Mouse (Mus musculus) midbrain, embryonic 12.5 days (tissue): Measurements from ENCODE around the gene Wif1. TPM values are rescaled to one million over a fixed set of nuclear protein-coding genes. Genes with fewer than 3 reads are reported as not detected.
A peak's percentile ranks its signal among the peaks of the same experiment; 100 is the strongest.

Experiments used
- ATAC-seq: fragments of 200-750 bp; cut with Nextera tagmentation; 2 replicates; pipeline ENCODE4 v1.8.0; 2017; ENCODE audit warnings: low read depth, moderate TSS enrichment, moderate library complexity; ENCODE audit not compliant: low FRiP score
- H3K27ac ChIP-seq: fragments of 300-500 bp; sonication (generic); replicated peaks from 2 replicates; pipeline ENCODE4 v1.5.1; 2016; ENCODE audit warnings: mild to moderate bottlenecking
- H3K27me3 ChIP-seq: fragments of 300-500 bp; sonication (generic); 2 replicates; pipeline ENCODE4 v1.6.1; 2016; ENCODE audit warnings: mild to moderate bottlenecking
- H3K36me3 ChIP-seq: fragments of 300-500 bp; sonication (generic); 2 replicates; pipeline ENCODE4 v1.6.1; 2016
- H3K4me1 ChIP-seq: fragments of 300-500 bp; sonication (generic); 2 replicates; pipeline ENCODE4 v1.6.1; 2016
- H3K4me2 ChIP-seq: fragments of 300-500 bp; sonication (generic); replicated peaks from 2 replicates; pipeline ENCODE4 v1.6.1; 2016; ENCODE audit warnings: mild to moderate bottlenecking, moderate library complexity
- H3K4me3 ChIP-seq: fragments of 300-500 bp; sonication (generic); 2 replicates; pipeline ENCODE4 v1.5.1; 2016; ENCODE audit warnings: mild to moderate bottlenecking
- H3K9ac ChIP-seq: fragments of 300-500 bp; sonication (generic); replicated peaks from 2 replicates; pipeline ENCODE4 v1.6.1; 2016; ENCODE audit warnings: mild to moderate bottlenecking, moderate library complexity
- H3K9me3 ChIP-seq: fragments of 300-500 bp; sonication (generic); 2 replicates; pipeline ENCODE4 v1.6.1; 2016; ENCODE audit warnings: mild to moderate bottlenecking
- WGBS: fragments of 180-500 bp; shearing (Covaris S2); methylation state at CpG from one replicate; pipeline ENCODE4 v1.1.7; 2016; 5-methylcytosine and 5-hydroxymethylcytosine counted together
- polyA plus RNA-seq: library from polyadenylated mRNA; unstranded; fragments of >200 nt; fragmentation: Nextera tagmentation; extraction: Ambion mirVana; gene quantifications from 2 replicates; pipeline ENCODE4 v1.2.1, GENCODE M21; 2016

The Wif1 gene
- polyA plus RNA-seq, 1 experiment from 2014 or later: 8.2 TPM

DNA sequence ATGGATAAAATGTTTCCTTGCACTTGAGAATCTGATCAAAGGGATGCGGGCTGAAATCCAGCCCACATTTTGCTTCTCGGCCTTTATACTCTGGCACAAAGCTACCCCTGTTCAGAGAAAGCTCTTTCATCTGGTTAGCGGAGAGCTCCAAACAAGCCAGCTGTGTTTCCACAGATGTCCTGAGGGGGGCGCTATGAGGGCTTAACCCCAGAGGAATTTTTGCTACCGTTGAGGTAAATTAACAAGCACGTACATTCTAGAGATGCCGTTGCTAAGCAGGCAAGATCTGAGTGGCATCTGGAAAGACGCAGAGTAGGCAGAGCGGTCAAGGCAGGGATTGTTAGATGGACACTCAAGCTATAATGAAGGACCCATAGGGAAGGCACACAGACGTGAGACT, 13.7 kb downstream of the Wif1 start:
- no peak for ATAC-seq
- no peaks in the 10 kb centered on the region for H3K27me3 ChIP-seq
- 77% methylated on average over 10 of the region's 10 CpGs for WGBS

GRCm38 (mm10) chr10:121052076-121052475, 18.3 kb downstream of the Wif1 start:
- WGBS: 93% methylated on average over 6 of the region's 6 CpGs
- Histone ChIP-seq H3K27ac (no peak overlapping the region), H3K4me3 (no peak overlapping the region), H3K36me3 (no peaks in the 10 kb centered on the region), H3K4me2 (no peak overlapping the region), H3K4me1 (peaks cover 19% of the 10 kb centered on the region), H3K9ac (no peak overlapping the region), H3K9me3 (no peaks in the 10 kb centered on the region), H3K27me3 (no peaks in the 10 kb centered on the region)
- ATAC-seq: no peak

More for the DNA sequence above, 13.7 kb downstream of the Wif1 start:
- Histone ChIP-seq H3K9me3 (no peaks in the 10 kb centered on the region), H3K9ac (no peak overlapping the region), H3K4me3 (no peak overlapping the region), H3K27ac (no peak overlapping the region), H3K4me1 (no peaks in the 10 kb centered on the region), H3K36me3 (no peaks in the 10 kb centered on the region), H3K4me2 (no peak overlapping the region)

DNA sequence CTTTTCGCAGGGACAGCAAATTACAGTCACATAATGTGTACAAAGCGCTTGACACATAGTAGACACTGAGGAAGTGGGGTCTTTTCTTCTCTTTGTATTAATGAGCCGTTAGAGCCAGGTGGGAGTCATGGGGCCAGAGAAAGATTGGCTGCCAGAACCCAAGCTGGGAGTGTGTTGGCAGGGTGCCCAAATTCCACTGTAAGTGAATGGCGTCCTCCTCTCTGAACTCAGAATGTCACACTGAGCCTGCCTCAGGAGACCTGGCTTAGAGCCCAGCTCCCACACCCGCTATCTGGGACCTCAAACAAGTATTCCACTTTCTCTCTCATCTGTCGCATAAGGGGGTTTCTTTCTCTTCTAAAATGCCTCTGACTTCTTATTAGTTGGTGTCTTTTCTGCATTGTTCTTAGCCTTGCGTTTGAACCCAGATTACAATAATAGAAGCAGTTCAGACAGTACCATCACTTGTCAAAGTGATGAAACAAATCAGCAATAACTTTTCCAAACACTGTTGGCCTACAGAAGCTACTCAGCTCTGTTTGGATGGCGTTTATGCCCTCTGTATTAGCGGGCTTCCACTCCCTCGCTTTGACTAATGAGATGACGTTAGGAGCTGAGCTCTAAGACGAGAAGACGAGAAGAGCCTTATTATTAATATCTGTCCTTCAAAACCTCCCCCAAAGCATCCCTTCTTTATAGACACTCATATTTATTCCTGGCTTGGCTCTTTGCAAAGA, 21.9 kb downstream of the Wif1 start:
- Histone ChIP-seq H3K9ac (no peak overlapping the region), H3K36me3 (no peaks in the 10 kb centered on the region), H3K27me3 (no peaks in the 10 kb centered on the region), H3K4me1 (peaks cover 19% of the 10 kb centered on the region), H3K9me3 (no peaks in the 10 kb centered on the region), H3K4me2 (no peak overlapping the region), H3K27ac (0 out of 2 replicates have a peak overlapping the region, but pooled peaks have one; percentile 6), H3K4me3 (no peak overlapping the region)
- 59% methylated on average over 13 of the region's 13 CpGs for WGBS
- peak; percentile 77 for ATAC-seq

GRCm38 (mm10) chr10:121056823-121057222, 23.1 kb downstream of the Wif1 start:
- H3K9ac ChIP-seq: no peak overlapping the region
- WGBS: 77% methylated on average over 6 of the region's 6 CpGs
- H3K36me3 ChIP-seq: no peaks in the 10 kb centered on the region
- no peaks in the 10 kb centered on the region for H3K9me3 ChIP-seq
- no peak overlapping the region for H3K27ac ChIP-seq
- H3K27me3 ChIP-seq: no peaks in the 10 kb centered on the region
- no peak overlapping the region for H3K4me2 ChIP-seq
- H3K4me3 ChIP-seq: no peak overlapping the region
- H3K4me1 ChIP-seq: peaks cover 23% of the 10 kb centered on the region
- ATAC-seq: no peak

GRCm38 (mm10) chr10:121059043-121060003, 25.6 kb downstream of the Wif1 start:
- Histone ChIP-seq H3K4me1 (peaks cover 23% of the 10 kb centered on the region), H3K4me3 (no peak overlapping the region), H3K9ac (no peak overlapping the region), H3K27ac (no peak overlapping the region), H3K36me3 (no peaks in the 10 kb centered on the region), H3K27me3 (no peaks in the 10 kb centered on the region), H3K4me2 (no peak overlapping the region), H3K9me3 (no peaks in the 10 kb centered on the region)
- 82% methylated on average over 23 of the region's 23 CpGs for WGBS
- no peak for ATAC-seq

DNA sequence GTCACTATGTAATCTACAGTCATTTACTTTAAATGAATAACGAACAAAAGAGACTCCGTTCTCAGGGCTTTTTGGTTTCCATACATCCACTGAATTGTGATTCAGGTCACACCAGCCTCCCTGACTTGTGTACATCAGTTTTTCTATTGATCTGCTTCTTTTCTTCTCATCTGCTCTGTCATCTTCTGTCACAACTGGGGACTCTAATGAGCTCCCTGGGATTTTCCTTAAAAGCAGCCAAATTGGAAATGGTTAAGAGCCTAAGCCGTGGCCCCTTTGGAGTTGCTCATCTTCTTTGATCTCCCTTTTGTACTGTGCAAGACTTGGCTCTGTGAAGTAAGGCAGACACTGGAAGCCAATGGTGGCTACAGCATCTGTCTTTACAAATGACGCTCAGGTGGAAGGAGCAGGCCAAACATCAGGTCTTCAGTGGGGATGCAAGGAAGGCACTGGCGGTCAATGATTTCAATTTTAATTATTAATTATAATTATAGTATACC, 27.6 kb downstream of the Wif1 start:
- no peaks in the 10 kb centered on the region for H3K9me3 ChIP-seq
- H3K4me3 ChIP-seq: no peak overlapping the region
- no peaks in the 10 kb centered on the region for H3K27me3 ChIP-seq
- no peak overlapping the region for H3K9ac ChIP-seq
- no peak overlapping the region for H3K27ac ChIP-seq
- H3K4me2 ChIP-seq: no peak overlapping the region
- peaks cover 4% of the 10 kb centered on the region; the same call in 1 of the 2 replicates for H3K4me1 ChIP-seq
- no peaks in the 10 kb centered on the region for H3K36me3 ChIP-seq
- 60% methylated on average over 5 of the region's 5 CpGs for WGBS
- ATAC-seq: 0 out of 2 replicates have a peak, but pooled peaks have one; percentile 30

DNA sequence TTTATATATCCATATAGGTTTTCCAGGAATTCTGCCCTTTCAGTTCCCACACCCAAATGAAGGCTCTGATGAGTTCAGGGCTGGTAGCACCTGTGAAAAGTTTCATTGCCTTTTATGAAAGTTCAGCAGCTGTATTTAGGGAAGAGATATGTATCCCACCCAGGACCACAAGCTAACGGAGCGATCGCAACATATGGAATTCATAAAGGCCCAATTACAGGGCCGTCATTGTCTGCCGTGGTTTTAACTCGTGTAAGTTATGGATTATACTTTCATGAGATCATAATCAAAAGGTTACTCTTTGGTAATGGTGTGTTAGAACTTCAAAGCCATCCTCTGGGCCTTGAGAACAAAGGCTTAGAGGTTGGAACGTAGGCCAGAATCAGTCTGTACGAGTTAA, 28.9 kb downstream of the Wif1 start:
- H3K4me3 ChIP-seq: no peak overlapping the region
- H3K36me3 ChIP-seq: no peaks in the 10 kb centered on the region
- no peak overlapping the region for H3K4me2 ChIP-seq
- H3K9me3 ChIP-seq: no peaks in the 10 kb centered on the region
- no peaks in the 10 kb centered on the region for H3K27me3 ChIP-seq
- H3K27ac ChIP-seq: no peak overlapping the region
- 0 out of 2 replicates have a peak, but pooled peaks cover 4% of the 10 kb centered on the region for H3K4me1 ChIP-seq
- WGBS: 76% methylated on average over 8 of the region's 8 CpGs
- H3K9ac ChIP-seq: no peak overlapping the region
- no peak for ATAC-seq

DNA sequence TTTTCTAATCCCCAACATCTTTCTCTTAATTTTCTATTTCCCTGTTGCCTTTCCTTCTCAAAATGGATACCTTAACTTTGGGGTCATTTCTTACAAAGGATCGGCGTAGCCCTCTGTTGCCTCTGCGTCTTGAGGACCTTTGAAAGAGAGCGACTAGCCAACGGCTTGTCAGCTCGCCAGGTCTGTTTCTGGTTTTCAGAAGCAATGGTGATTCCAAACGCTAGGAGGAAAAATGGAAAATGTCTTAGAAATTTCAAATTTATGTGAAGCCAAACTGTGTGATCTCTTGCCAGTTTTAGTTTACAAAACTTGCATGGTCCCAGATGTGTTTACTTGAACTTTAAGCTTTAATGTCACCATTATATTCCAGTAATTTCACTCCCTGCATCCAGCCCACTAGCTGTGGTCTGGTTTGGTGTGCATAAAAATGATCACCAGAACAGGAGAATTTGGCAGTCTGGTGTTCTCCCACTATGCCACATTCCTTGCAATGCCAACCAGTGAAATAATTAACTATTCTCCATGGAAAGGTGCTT, 33.7 kb downstream of the Wif1 start:
- H3K27ac ChIP-seq: no peak overlapping the region
- ATAC-seq: no peak
- 91% methylated on average over 7 of the region's 7 CpGs for WGBS
- H3K9ac ChIP-seq: no peak overlapping the region
- H3K36me3 ChIP-seq: no peaks in the 10 kb centered on the region
- no peak overlapping the region for H3K4me3 ChIP-seq
- no peak overlapping the region for H3K4me2 ChIP-seq
- no peaks in the 10 kb centered on the region for H3K4me1 ChIP-seq
- H3K9me3 ChIP-seq: no peaks in the 10 kb centered on the region
- no peaks in the 10 kb centered on the region for H3K27me3 ChIP-seq

DNA sequence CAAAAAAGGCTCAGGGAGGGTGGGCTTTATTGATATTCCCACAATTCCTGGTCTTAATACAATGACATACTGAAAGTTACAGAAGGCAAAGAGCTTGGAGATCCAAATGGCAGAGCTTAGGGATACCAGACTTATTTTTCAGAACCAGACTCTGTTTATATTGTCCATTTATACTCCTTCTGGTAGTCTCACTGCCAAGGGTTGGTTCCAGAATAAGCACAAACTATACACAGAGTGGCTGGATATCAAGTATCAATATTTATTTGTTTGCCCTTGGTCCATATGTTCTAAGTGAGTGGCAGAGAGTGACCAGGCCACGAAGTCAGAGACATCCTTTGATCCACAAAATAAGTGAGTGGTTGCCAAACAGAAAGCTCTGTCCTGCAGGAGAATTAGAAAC, 34.2 kb downstream of the Wif1 start:
- Histone ChIP-seq H3K27me3 (no peaks in the 10 kb centered on the region), H3K4me1 (no peaks in the 10 kb centered on the region), H3K36me3 (no peaks in the 10 kb centered on the region), H3K9ac (no peak overlapping the region), H3K4me3 (no peak overlapping the region), H3K4me2 (no peak overlapping the region), H3K27ac (no peak overlapping the region), H3K9me3 (no peaks in the 10 kb centered on the region)
- 68% methylated on average over 1 of the region's 1 CpGs for WGBS
- ATAC-seq: no peak

DNA sequence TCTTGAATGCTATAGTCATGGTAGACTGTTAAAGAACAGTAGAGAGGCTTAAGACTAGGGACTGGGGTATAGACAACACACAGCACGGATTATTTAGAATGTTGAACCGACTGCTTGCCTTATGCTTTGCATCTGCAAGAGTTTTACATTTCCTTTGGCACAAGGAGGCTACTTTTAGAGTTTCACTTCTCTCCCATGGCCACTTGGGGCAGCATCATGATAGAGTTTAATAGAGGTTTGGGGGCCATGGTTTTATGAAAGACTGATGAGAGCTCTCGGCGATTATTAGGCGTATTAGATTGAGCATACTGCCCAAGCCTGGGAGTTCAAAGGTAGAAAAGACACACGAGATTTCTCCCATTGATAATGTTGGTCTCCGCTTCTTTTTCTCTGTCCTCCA, 37.0 kb downstream of the Wif1 start:
- no peaks in the 10 kb centered on the region for H3K36me3 ChIP-seq
- no peak overlapping the region for H3K4me2 ChIP-seq
- no peak overlapping the region for H3K27ac ChIP-seq
- H3K4me1 ChIP-seq: no peaks in the 10 kb centered on the region
- 72% methylated on average over 7 of the region's 7 CpGs for WGBS
- no peak for ATAC-seq
- no peaks in the 10 kb centered on the region for H3K27me3 ChIP-seq
- no peak overlapping the region for H3K4me3 ChIP-seq
- H3K9ac ChIP-seq: no peak overlapping the region
- no peaks in the 10 kb centered on the region for H3K9me3 ChIP-seq

- Histone ChIP-seq H3K9ac (no peak overlapping the region), H3K36me3 (no peaks in the 10 kb centered on the region), H3K27ac (no peak overlapping the region), H3K4me2 (no peak overlapping the region), H3K4me3 (no peak overlapping the region), H3K9me3 (no peaks in the 10 kb centered on the region), H3K4me1 (no peaks in the 10 kb centered on the region), H3K27me3 (no peaks in the 10 kb centered on the region)
- ATAC-seq: no peak
- 87% methylated on average over 9 of the region's 9 CpGs for WGBS
Observed at GRCm38 (mm10) chr10:121080500-121080899, 46.7 kb downstream of the Wif1 start.

DNA sequence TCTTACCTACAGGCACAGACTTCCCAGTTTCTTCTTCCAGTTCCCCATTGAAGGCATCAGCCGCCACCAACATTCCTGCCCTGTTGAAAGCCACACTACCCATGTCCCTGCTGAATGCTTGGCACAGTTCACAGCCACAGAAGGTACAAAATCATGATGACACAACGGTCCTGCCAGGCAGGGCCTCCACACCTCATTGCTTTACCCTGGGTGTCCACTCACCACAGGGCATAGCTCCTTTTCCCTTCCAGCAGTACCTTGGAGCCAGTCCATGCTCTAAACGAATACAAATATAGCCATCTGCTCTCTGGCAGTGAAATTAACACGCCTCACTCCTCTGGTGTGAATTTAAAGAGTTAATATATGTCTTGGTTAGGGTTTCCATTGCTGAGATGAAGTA, 49.1 kb downstream of the Wif1 start:
- Histone ChIP-seq H3K9me3 (no peaks in the 10 kb centered on the region), H3K9ac (no peak overlapping the region), H3K4me2 (no peak overlapping the region), H3K27me3 (no peaks in the 10 kb centered on the region), H3K27ac (no peak overlapping the region), H3K4me1 (no peaks in the 10 kb centered on the region), H3K36me3 (no peaks in the 10 kb centered on the region), H3K4me3 (no peak overlapping the region)
- WGBS: 97% methylated on average over 4 of the region's 4 CpGs
- ATAC-seq: no peak
